Mouse (Mus musculus) midbrain, embryonic 15.5 days (tissue): ENCODE results near the gene Gas2l2. TPM values are rescaled to one million over a fixed set of nuclear protein-coding genes. Genes with fewer than 3 reads are reported as not detected.

ENCODE experiments used
- ATAC-seq: fragments of 200-750 bp; cut with Nextera tagmentation; replicated peaks from 2 replicates; pipeline ENCODE4 v1.8.0; 2017; ENCODE audit warnings: moderate TSS enrichment
- H3K27ac ChIP-seq: fragments of 300-500 bp; sonication (generic); 2 replicates; pipeline ENCODE4 v1.5.1; 2015; ENCODE audit warnings: mild to moderate bottlenecking, inconsistent platforms
- H3K27me3 ChIP-seq: fragments of 300-500 bp; sonication (generic); replicated peaks from 2 replicates; pipeline ENCODE4 v1.6.1; 2015; ENCODE audit warnings: inconsistent platforms
- H3K36me3 ChIP-seq: fragments of 300-500 bp; sonication (generic); replicated peaks from 2 replicates; pipeline ENCODE4 v1.6.1; 2015; ENCODE audit warnings: inconsistent platforms
- H3K4me1 ChIP-seq: fragments of 300-500 bp; sonication (generic); 2 replicates; pipeline ENCODE4 v1.6.1; 2015; ENCODE audit warnings: inconsistent platforms
- H3K4me2 ChIP-seq: fragments of 300-500 bp; sonication (generic); 2 replicates; pipeline ENCODE4 v1.6.1; 2015; ENCODE audit warnings: inconsistent platforms, mild to moderate bottlenecking, moderate library complexity
- H3K4me3 ChIP-seq: fragments of 300-500 bp; sonication (generic); 2 replicates; pipeline ENCODE4 v1.5.1; 2015; ENCODE audit warnings: mild to moderate bottlenecking, inconsistent platforms
- H3K9ac ChIP-seq: fragments of 300-500 bp; sonication (generic); 2 replicates; pipeline ENCODE4 v1.6.1; 2015; ENCODE audit warnings: mild to moderate bottlenecking, inconsistent platforms
- H3K9me3 ChIP-seq: fragments of 300-500 bp; sonication (generic); 2 replicates; pipeline ENCODE4 v1.6.1; 2016; ENCODE audit warnings: inconsistent platforms
- WGBS: fragments of 180-500 bp; shearing (Covaris S2); methylation state at CpG from one replicate; pipeline ENCODE4 v1.1.7; 2015; ENCODE audit warnings: mixed read lengths; 5-methylcytosine and 5-hydroxymethylcytosine counted together
- polyA plus RNA-seq: library from polyadenylated mRNA; unstranded; fragments of >200 nt; fragmentation: Nextera tagmentation; extraction: Ambion mirVana; gene quantifications from 2 replicates; pipeline ENCODE4 v1.2.1, GENCODE M21; 2015

Gas2l2 gene
- polyA plus RNA-seq, 1 experiment from 2014 or later: 0.54 TPM

DNA sequence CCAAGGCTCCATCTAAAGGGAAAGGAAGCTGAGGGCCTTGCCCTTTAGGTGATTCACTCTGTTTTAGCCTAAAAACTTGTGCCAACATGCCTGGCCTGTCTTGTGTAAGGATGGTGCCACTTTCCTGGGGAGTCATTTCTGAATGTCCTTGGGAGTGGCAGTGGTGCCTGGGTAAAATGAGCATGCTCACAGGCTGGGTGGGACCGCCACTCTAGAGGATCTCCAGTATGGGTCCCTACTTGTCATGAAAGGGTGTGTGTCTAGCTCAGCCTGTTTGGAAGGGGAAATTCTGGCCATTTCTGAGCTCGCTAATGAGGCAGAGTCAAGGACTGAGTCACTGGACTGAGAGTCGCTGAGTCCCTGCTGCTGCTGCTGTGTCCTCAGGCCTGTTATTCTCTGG, 26.4 kb upstream of the Gas2l2 start:
- no peaks in the 10 kb centered on the region for H3K9me3 ChIP-seq
- H3K4me1 ChIP-seq: no peaks in the 10 kb centered on the region
- ATAC-seq: no peak
- no peak overlapping the region for H3K4me3 ChIP-seq
- no peak overlapping the region for H3K9ac ChIP-seq
- 0 out of 2 replicates have a peak, but pooled peaks cover 10% of the 10 kb centered on the region for H3K27me3 ChIP-seq
- no peaks in the 10 kb centered on the region for H3K36me3 ChIP-seq
- WGBS: 79% methylated on average over 3 of the region's 3 CpGs
- no peak overlapping the region for H3K4me2 ChIP-seq
- no peak overlapping the region for H3K27ac ChIP-seq

- no peaks in the 10 kb centered on the region for H3K36me3 ChIP-seq
- no peak overlapping the region for H3K9ac ChIP-seq
- H3K27ac ChIP-seq: no peak overlapping the region
- H3K4me2 ChIP-seq: no peak overlapping the region
- 0 out of 2 replicates have a peak, but pooled peaks cover 6% of the 10 kb centered on the region for H3K27me3 ChIP-seq
- H3K9me3 ChIP-seq: no peaks in the 10 kb centered on the region
- H3K4me1 ChIP-seq: no peaks in the 10 kb centered on the region
- no peak for ATAC-seq
- H3K4me3 ChIP-seq: no peak overlapping the region
- WGBS: 37% methylated on average over 4 of the region's 4 CpGs
These were observed 25.3 kb upstream of the Gas2l2 start for GRCm38 (mm10) chr11:83454548-83454947.

DNA sequence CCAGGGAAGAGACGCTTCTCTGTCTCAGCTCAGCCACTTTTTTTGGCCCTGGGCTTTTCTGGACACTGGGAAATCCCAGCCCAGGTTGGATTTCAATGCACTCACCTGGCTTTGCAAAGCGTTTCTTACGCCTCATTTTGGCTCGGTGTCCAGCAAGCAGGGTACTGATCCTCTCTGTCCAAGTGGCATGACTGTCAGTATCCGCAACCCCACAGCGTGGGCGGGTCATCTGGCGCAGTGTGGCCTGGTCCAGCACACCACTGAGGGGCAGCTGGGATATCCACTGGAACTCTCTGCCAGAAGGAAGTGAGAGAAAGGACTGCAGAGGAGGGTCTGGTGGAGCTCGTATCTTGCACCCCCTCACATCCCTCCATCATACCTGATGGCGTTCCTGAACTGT, 22.0 kb upstream of the Gas2l2 start:
- 91% methylated on average over 10 of the region's 10 CpGs for WGBS
- H3K9me3 ChIP-seq: no peaks in the 10 kb centered on the region

GRCm38 (mm10) chr11:83450550-83450949, 21.3 kb upstream of the Gas2l2 start:
- H3K9ac ChIP-seq: no peak overlapping the region
- ATAC-seq: no peak
- no peaks in the 10 kb centered on the region for H3K36me3 ChIP-seq
- WGBS: 23% methylated on average over 1 of the region's 1 CpGs
- peaks cover 3% of the 10 kb centered on the region; the same call in 1 of the 2 replicates for H3K27me3 ChIP-seq
- H3K4me3 ChIP-seq: no peak overlapping the region
- peaks cover 3% of the 10 kb centered on the region; the same call in 1 of the 2 replicates for H3K4me1 ChIP-seq
- no peaks in the 10 kb centered on the region for H3K9me3 ChIP-seq
- H3K4me2 ChIP-seq: no peak overlapping the region
- no peak overlapping the region for H3K27ac ChIP-seq

More for the DNA sequence above, 22.0 kb upstream of the Gas2l2 start:
- Histone ChIP-seq H3K4me3 (no peak overlapping the region), H3K27me3 (0 out of 2 replicates have a peak, but pooled peaks cover 8% of the 10 kb centered on the region), H3K4me2 (no peak overlapping the region), H3K27ac (no peak overlapping the region), H3K36me3 (no peaks in the 10 kb centered on the region), H3K4me1 (peaks cover 3% of the 10 kb centered on the region; the same call in 1 of the 2 replicates), H3K9ac (no peak overlapping the region)
- no peak for ATAC-seq

DNA sequence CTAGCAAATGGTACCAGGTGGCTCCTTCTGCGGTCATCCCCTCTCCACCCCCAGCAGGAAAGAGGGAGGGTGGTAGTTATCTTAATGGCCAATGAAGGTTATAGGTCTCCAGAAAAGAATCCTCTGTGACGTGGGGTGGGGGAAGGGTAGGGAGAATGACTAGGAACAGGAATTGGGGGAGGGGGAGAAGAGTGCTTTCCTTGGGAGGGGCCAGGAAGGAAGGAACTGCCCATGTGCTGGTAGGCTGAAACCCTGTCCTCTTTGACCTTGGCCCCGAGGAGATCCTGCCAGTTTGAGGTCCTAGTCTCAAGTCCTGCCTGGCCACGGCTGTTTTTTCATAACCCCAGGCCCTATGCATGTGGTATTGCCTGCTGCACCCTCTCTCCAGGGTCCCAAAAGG, 20.0 kb upstream of the Gas2l2 start:
- H3K4me1 ChIP-seq: peaks cover 7% of the 10 kb centered on the region
- ATAC-seq: no peak
- peaks cover 16% of the 10 kb centered on the region for H3K27me3 ChIP-seq
- WGBS: 67% methylated on average over 4 of the region's 4 CpGs
- H3K4me2 ChIP-seq: no peak overlapping the region
- no peak overlapping the region for H3K9ac ChIP-seq
- H3K4me3 ChIP-seq: no peak overlapping the region
- H3K27ac ChIP-seq: no peak overlapping the region
- H3K36me3 ChIP-seq: no peaks in the 10 kb centered on the region
- H3K9me3 ChIP-seq: no peaks in the 10 kb centered on the region

- no peaks in the 10 kb centered on the region for H3K9me3 ChIP-seq
- no peak overlapping the region for H3K4me3 ChIP-seq
- no peak overlapping the region for H3K27ac ChIP-seq
- H3K4me2 ChIP-seq: no peak overlapping the region
- ATAC-seq: no peak
- H3K9ac ChIP-seq: no peak overlapping the region
- H3K27me3 ChIP-seq: peaks cover 20% of the 10 kb centered on the region
- peaks cover 7% of the 10 kb centered on the region for H3K4me1 ChIP-seq
- no peaks in the 10 kb centered on the region for H3K36me3 ChIP-seq
These were observed 19.6 kb upstream of the Gas2l2 start for GRCm38 (mm10) chr11:83448927-83449236.

DNA sequence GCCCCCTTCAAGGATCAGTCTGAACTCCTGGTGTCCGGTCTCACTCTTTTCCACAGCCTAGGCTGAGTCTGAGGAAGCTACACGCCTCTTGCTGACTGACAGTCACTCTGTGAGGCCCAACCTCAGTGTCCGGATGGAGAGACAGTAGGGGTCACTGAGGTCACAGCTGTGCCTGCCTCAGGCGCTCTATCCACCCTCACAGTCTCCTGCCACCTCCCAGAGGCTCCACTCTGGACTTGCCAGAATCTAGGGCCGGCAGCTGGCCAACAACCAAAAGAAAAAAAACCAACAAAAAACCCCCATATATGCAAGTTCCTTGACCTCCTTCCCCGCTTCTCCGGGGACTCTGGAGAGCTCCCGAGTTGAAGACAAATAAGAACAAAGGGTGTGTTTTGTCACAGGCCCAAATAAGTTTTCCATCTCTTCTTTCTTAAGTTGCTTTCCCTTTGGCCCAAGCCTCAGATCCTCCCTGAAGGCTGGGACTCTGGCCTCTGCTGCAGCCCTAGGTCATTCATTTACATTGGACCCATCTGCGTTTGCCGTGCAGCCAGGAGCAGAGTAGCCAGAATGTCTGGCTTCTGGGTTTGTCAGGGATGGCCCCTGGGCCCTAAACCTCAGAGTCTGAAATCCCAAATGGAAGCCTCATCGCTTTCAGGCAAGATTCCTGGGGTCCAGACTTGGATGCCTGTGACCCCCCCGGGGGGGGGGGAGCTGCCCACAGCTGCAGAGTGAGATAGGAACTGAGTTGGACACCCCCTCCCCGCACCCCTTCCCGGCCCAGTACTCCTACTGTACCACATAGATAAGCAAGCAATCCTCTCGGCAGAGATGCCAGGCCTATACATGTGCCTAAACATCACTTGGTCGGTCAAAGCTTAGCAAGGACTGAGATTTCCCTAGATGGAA, 19.0 kb upstream of the Gas2l2 start:
- no peaks in the 10 kb centered on the region for H3K36me3 ChIP-seq
- no peaks in the 10 kb centered on the region for H3K9me3 ChIP-seq
- no peak overlapping the region for H3K4me2 ChIP-seq
- H3K9ac ChIP-seq: no peak overlapping the region
- ATAC-seq: no peak
- H3K4me3 ChIP-seq: no peak overlapping the region
- peaks cover 26% of the 10 kb centered on the region for H3K27me3 ChIP-seq
- H3K27ac ChIP-seq: no peak overlapping the region
- peaks cover 7% of the 10 kb centered on the region for H3K4me1 ChIP-seq
- WGBS: 46% methylated on average over 16 of the region's 16 CpGs

- peaks cover 9% of the 10 kb centered on the region for H3K4me1 ChIP-seq
- no peaks in the 10 kb centered on the region for H3K9me3 ChIP-seq
- no peak for ATAC-seq
- WGBS: 77% methylated on average over 10 of the region's 10 CpGs
- H3K36me3 ChIP-seq: no peaks in the 10 kb centered on the region
- no peak overlapping the region for H3K9ac ChIP-seq
- H3K4me3 ChIP-seq: no peak overlapping the region
- no peak overlapping the region for H3K4me2 ChIP-seq
- no peak overlapping the region for H3K27ac ChIP-seq
- peaks cover 31% of the 10 kb centered on the region for H3K27me3 ChIP-seq
These were observed 18.4 kb upstream of the Gas2l2 start for GRCm38 (mm10) chr11:83447612-83448011.

DNA sequence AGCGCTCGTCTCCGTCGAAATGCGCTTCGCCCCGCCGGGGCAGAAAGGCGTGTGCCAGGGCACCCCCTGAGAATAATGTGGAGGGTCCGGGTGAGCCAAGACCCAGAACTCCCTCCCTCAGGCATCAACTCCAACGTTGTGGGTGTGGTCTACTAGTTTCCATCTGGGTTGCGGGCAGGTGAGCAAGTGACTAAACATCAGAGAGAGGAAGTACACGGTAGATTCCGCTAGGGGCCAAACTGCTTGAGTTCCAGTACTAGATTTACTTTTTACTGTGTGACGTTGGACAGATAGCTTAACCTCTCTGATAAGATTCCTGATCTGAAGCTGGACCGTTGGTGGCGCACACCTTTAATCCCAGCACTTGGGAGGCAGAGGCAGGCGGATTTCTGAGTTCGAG, 15.7 kb upstream of the Gas2l2 start:
- H3K4me3 ChIP-seq: peak overlapping the region; percentile 15
- peaks cover 12% of the 10 kb centered on the region for H3K4me1 ChIP-seq
- 30% methylated on average over 19 of the region's 19 CpGs for WGBS
- no peaks in the 10 kb centered on the region for H3K9me3 ChIP-seq
- no peak overlapping the region for H3K27ac ChIP-seq
- no peak overlapping the region for H3K9ac ChIP-seq
- H3K27me3 ChIP-seq: peaks cover 49% of the 10 kb centered on the region
- H3K36me3 ChIP-seq: no peaks in the 10 kb centered on the region
- H3K4me2 ChIP-seq: peak overlapping the region; percentile 22
- ATAC-seq: no peak

- H3K36me3 ChIP-seq: no peaks in the 10 kb centered on the region
- H3K4me1 ChIP-seq: peaks cover 12% of the 10 kb centered on the region
- H3K27ac ChIP-seq: no peak overlapping the region
- peaks cover 53% of the 10 kb centered on the region for H3K27me3 ChIP-seq
- H3K4me2 ChIP-seq: no peak overlapping the region
- WGBS: 10% methylated on average over 7 of the region's 7 CpGs
- no peak for ATAC-seq
- no peak overlapping the region for H3K4me3 ChIP-seq
- H3K9me3 ChIP-seq: no peaks in the 10 kb centered on the region
- H3K9ac ChIP-seq: no peak overlapping the region
These were observed 14.6 kb upstream of the Gas2l2 start for GRCm38 (mm10) chr11:83443824-83444223.

- ATAC-seq: no peak
- H3K27ac ChIP-seq: no peak overlapping the region
- 12% methylated on average over 29 of the region's 29 CpGs for WGBS
- H3K9ac ChIP-seq: peak overlapping the region; percentile 17
- peaks cover 53% of the 10 kb centered on the region for H3K27me3 ChIP-seq
- peak overlapping the region; percentile 26 for H3K4me3 ChIP-seq
- no peaks in the 10 kb centered on the region for H3K9me3 ChIP-seq
- peak overlapping the region; percentile 49 for H3K4me2 ChIP-seq
- H3K4me1 ChIP-seq: peaks cover 9% of the 10 kb centered on the region
- no peaks in the 10 kb centered on the region for H3K36me3 ChIP-seq
These were observed 13.5 kb upstream of the Gas2l2 start for GRCm38 (mm10) chr11:83442596-83443267.

DNA sequence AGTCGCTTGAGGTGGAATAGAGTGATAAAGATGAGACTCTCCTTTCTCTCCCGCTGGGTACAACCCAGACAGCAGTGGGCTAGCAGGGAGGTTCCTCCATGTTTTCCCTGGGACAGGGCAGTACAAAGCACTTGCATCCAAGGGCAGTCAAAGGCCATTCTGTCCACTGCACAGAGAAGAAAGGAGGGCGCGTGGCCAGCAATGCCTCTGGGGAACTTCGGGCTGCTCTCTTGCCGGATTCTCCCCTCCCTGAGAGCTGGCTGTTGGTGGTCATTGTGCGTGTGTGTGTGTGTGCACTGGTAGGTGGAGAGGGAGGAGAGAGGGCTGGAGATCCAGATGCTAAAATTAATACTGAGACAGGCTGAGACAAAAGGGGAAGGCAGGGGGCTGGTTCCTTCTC, 12.0 kb upstream of the Gas2l2 start:
- H3K4me1 ChIP-seq: peaks cover 9% of the 10 kb centered on the region
- no peaks in the 10 kb centered on the region for H3K9me3 ChIP-seq
- H3K4me2 ChIP-seq: peak overlapping the region; percentile 81; the same call in 1 of the 2 replicates
- H3K27me3 ChIP-seq: peaks cover 50% of the 10 kb centered on the region
- H3K27ac ChIP-seq: no peak overlapping the region
- no peak for ATAC-seq
- no peak overlapping the region for H3K9ac ChIP-seq
- no peak overlapping the region for H3K4me3 ChIP-seq
- 42% methylated on average over 7 of the region's 7 CpGs for WGBS
- no peaks in the 10 kb centered on the region for H3K36me3 ChIP-seq
